In the genomic region with DNA sequence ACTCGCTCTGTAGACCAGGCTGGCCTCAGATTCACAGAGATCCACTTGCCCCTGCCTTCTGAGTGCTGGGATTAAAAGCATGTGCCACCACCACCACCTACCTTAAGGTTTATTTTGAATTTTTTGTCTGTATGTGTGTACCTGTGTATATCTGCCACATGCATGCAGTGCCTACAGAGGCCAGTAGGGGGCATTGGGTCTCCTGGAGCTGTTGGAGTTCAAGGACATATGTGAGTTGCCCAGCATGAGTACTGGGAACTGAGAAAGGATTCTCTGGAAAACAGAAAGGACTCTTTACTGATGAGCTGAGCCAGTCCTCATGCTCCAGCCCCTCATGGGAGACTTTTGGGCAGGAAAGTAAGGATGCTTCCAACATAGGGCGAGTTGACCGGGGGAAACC, we compare ENCODE assay signal across 13 mouse cellular contexts. TPM values are rescaled to one million over a fixed set of nuclear protein-coding genes. Genes with fewer than 3 reads are reported as not detected.
A peak's percentile ranks its signal among the peaks of the same experiment; 100 is the strongest.
DNase-seq lines count a peak whose midpoint lies in the region; ATAC-seq and TF ChIP-seq lines count a peak whose summit lies in the region.
"Had no signal": no experiment of that assay in that cellular context is flagged by ENCODE, and none has a peak within 500 bp of the region (broad histone marks: within the 10 kb centered on the region; RNA-seq: fewer than 3 reads in every experiment).

No protein-coding gene starts in this region.

- 97% methylated on average over 3 of the region's 3 CpGs for WGBS in heart, adult 2 months
- WGBS in lung, adult 2 months: 96% methylated on average over 3 of the region's 3 CpGs

- no peak overlapping the region for H3K9ac ChIP-seq in heart, adult 2 months (ENCODE audit: low read depth, low read length)
- H3K9ac ChIP-seq in CH12.LX (ENCODE audit: insufficient read depth, low read depth): no peak overlapping the region
- H3K9ac ChIP-seq: embryonic facial prominence, embryonic 15.5 days; limb, embryonic 15.5 days had no signal

- no peaks in the 10 kb centered on the region for H3K36me3 ChIP-seq in heart, adult 2 months (ENCODE audit: control insufficient read depth, insufficient read depth, low read length)
- H3K36me3 ChIP-seq in CH12.LX (replicated peaks in 1 of 2; ENCODE audit: control insufficient read depth in 1 of 2, insufficient read depth in 1 of 2, low read length in 1 of 2): peaks cover 26 to 60% of the 10 kb centered on the region in 2 experiments

- intact Hi-C loops in heart, adult 2 months (cut with DNase I): no loop called here

- no peak for ATAC-seq in erythroblast, adult 5-6 weeks (replicated peaks; ENCODE audit: low FRiP score, poor library complexity, severe bottlenecking)
- ATAC-seq in frontal cortex, adult (ENCODE audit: low TSS enrichment): no peak
- ATAC-seq: inflammation-experienced regulatory T-cells, adult 6 months had no signal

- dilution Hi-C loops in CH12.LX (cut with MboI; ENCODE audit: extremely low pct_ligation_motif_present, extremely low pct_unique_long_range_greater_than_20kb, low sequenced_read_pairs): no loop called here

- H3K4me2 ChIP-seq in CH12.LX (ENCODE audit: insufficient read depth, low read depth, poor library complexity, severe bottlenecking): no peak overlapping the region
- H3K4me2 ChIP-seq: embryonic facial prominence, embryonic 15.5 days; limb, embryonic 15.5 days had no signal

- TF ChIP-seq RAD21 in CH12.LX (IDR thresholded peaks at IDR 0.05; ENCODE audit: low read depth, low read length): no peak

- no peak for TF ChIP-seq POLR2A in heart, adult 2 months (IDR thresholded peaks at IDR 0.05; ENCODE audit: insufficient read depth, low read depth, low read length)
- no peak for TF ChIP-seq POLR2A in lung, adult 2 months (IDR thresholded peaks at IDR 0.05; ENCODE audit: borderline replicate concordance, extremely low read depth, low read depth, low read length)
- TF ChIP-seq POLR2A in CH12.LX (IDR thresholded peaks at IDR 0.05; ENCODE audit: low read depth, low read length): no peak
- TF ChIP-seq POLR2A in brain, embryonic 14.5 days (IDR thresholded peaks at IDR 0.05; ENCODE audit: borderline replicate concordance, extremely low read depth, insufficient read depth, insufficient read length, poor library complexity, severe bottlenecking): no peak

- DNase-seq in heart, adult 2 months: no peak
- no peak for DNase-seq in heart, adult 8-10 months (ENCODE audit: low spot score)
- DNase-seq in lung, adult 2 months: no peak
- no peak for DNase-seq in lung, postnatal 36 days
- DNase-seq in CH12.LX (ENCODE audit: extremely low read depth): no peak
- no peak for DNase-seq in brain, embryonic 14.5 days (ENCODE audit: low read depth)
- DNase-seq: heart, postnatal 10 days; thymus, postnatal 14 days had no signal

- peaks cover 11% of the 10 kb centered on the region for H3K9me3 ChIP-seq in CH12.LX (replicated peaks; ENCODE audit: low read length)
- H3K9me3 ChIP-seq: limb, embryonic 15.5 days had no signal

- TF ChIP-seq EP300 in heart, adult 2 months (IDR thresholded peaks at IDR 0.05; ENCODE audit: insufficient read depth, low read depth, low read length): no peak
- TF ChIP-seq EP300 in CH12.LX (IDR thresholded peaks at IDR 0.05; ENCODE audit: low read length): no peak

- no peak overlapping the region for H3K4me3 ChIP-seq in heart, adult 2 months
- no peak overlapping the region for H3K4me3 ChIP-seq in lung, adult 2 months (replicated peaks; ENCODE audit: extremely low read depth, low read depth, low read length)
- H3K4me3 ChIP-seq in CH12.LX (replicated peaks in 1 of 3; ENCODE audit: low read depth in 2 of 3, low read length in 2 of 3, poor library complexity in 1 of 3): no peak overlapping the region
- H3K4me3 ChIP-seq: embryonic facial prominence, embryonic 15.5 days; limb, embryonic 15.5 days had no signal

- peak; percentile 51 for TF ChIP-seq CTCF in heart, adult 2 months (IDR thresholded peaks at IDR 0.05)
- peak; percentile 17; the same call in 1 of the 2 replicates for TF ChIP-seq CTCF in lung, adult 2 months (IDR thresholded peaks at IDR 0.05; ENCODE audit: insufficient read depth, low read length)
- TF ChIP-seq CTCF in CH12.LX (conservative IDR thresholded peaks at IDR 0.05 in 1 of 2, IDR thresholded peaks at IDR 0.05 in 1 of 2; ENCODE audit: low read depth in 2 of 2, low read length in 2 of 2): peak; percentile 18 to 27; a peak in 1 of 4 replicates
- peak; percentile 30; the same call in 1 of the 2 replicates for TF ChIP-seq CTCF in brain, embryonic 14.5 days (IDR thresholded peaks at IDR 0.05; ENCODE audit: borderline replicate concordance, extremely low read depth, insufficient read depth, insufficient read length)

- peaks cover 13% of the 10 kb centered on the region for H3K4me1 ChIP-seq in heart, adult 2 months (ENCODE audit: control insufficient read depth, insufficient read depth, low read length)
- H3K4me1 ChIP-seq in lung, adult 2 months (ENCODE audit: control insufficient read depth, insufficient read depth, low read length): peaks cover 7% of the 10 kb centered on the region
- peaks cover 0 to 17% of the 10 kb centered on the region in 2 experiments; a peak in 2 of 4 replicates for H3K4me1 ChIP-seq in CH12.LX (ENCODE audit: control insufficient read depth in 1 of 2, insufficient read depth in 2 of 2)

- H3K27me3 ChIP-seq in heart, adult 2 months (ENCODE audit: control insufficient read depth, insufficient read depth, low read length): no peaks in the 10 kb centered on the region
- H3K27me3 ChIP-seq in CH12.LX (replicated peaks): no peaks in the 10 kb centered on the region
- H3K27me3 ChIP-seq: embryonic facial prominence, embryonic 15.5 days; limb, embryonic 15.5 days had no signal

- in situ Hi-C loops in CH12.LX (cut with MboI; ENCODE audit: low pct_ligation_motif_present, low pct_unique_long_range_greater_than_20kb, low sequenced_read_pairs): no loop called here

- no peak overlapping the region for H3K27ac ChIP-seq in heart, adult 2 months
- no peak overlapping the region for H3K27ac ChIP-seq in CH12.LX (ENCODE audit: insufficient read depth, low read depth)
- H3K27ac ChIP-seq: embryonic facial prominence, embryonic 15.5 days; limb, embryonic 15.5 days had no signal

- H3K79me2 ChIP-seq in heart, adult 2 months (replicated peaks; ENCODE audit: control insufficient read depth, insufficient read depth, low read length): peaks cover 3% of the 10 kb centered on the region; the same call in 1 of the 2 replicates
- no peaks in the 10 kb centered on the region for H3K79me2 ChIP-seq in CH12.LX (replicated peaks; ENCODE audit: control insufficient read depth, extremely low read depth, insufficient read depth, poor library complexity, severe bottlenecking)

RNA-seq across cellular contexts. Expression of gene Hmgcl, which starts 5.3 kb away (rescaled TPM):
- total RNA-seq in heart, adult 2 months (2021): 10 to 100 TPM; 72.6 to 80.4 TPM
- 71.9 and 96.9 TPM in 2 replicates for polyA plus RNA-seq in heart, adult 2 months (2012; rRNA removed)
- total RNA-seq in heart, adult 8-10 months (2022): 10 to 100 TPM; 83.3 to 91.3 (median 85.0) TPM
- 43.8 and 49.6 TPM in 2 replicates for polyA plus RNA-seq in lung, adult 2 months (2012; rRNA removed)
- 32.4 and 42.7 TPM in 2 replicates for total RNA-seq in CH12.LX (2012; rRNA removed)
- total RNA-seq in CH12.LX (2014; rRNA removed): 38.0 and 39.5 TPM in 2 replicates
- polyA plus RNA-seq in CH12.LX (2012; ENCODE audit: insufficient read length, low read depth): 27.2 and 27.6 TPM in 2 replicates
- 43.5 and 49.8 TPM in 2 replicates for polyA plus RNA-seq in brain, embryonic 14.5 days (2012; rRNA removed)
- total RNA-seq in erythroblast, adult 5-6 weeks (2015; ENCODE audit: low replicate concordance): 17.3 and 45.4 TPM in 2 replicates
- 15.6 and 15.8 TPM in 2 replicates for total RNA-seq in erythroblast, adult 5-6 weeks (2017; ENCODE audit: low replicate concordance)

RNA-seq across cellular contexts. Expression of gene Gale, which starts 12.0 kb away (rescaled TPM):
- total RNA-seq in heart, adult 2 months (2021): 1 to 10 TPM; 1.6 to 2.0 TPM
- polyA plus RNA-seq in heart, adult 2 months (2012; rRNA removed): 4.6 TPM in 2 replicates
- 1 to 10 TPM; 1.2 to 3.2 (median 1.6) TPM for total RNA-seq in heart, adult 8-10 months (2022)
- polyA plus RNA-seq in lung, adult 2 months (2012; rRNA removed): 19.5 and 25.0 TPM in 2 replicates
- 39.4 and 40.5 TPM in 2 replicates for total RNA-seq in CH12.LX (2012; rRNA removed)
- 32.9 and 34.8 TPM in 2 replicates for total RNA-seq in CH12.LX (2014; rRNA removed)
- polyA plus RNA-seq in CH12.LX (2012; ENCODE audit: insufficient read length, low read depth): 23.6 and 23.8 TPM in 2 replicates
- polyA plus RNA-seq in brain, embryonic 14.5 days (2012; rRNA removed): 36.3 and 52.0 TPM in 2 replicates
- 2.3 and 7.9 TPM in 2 replicates for total RNA-seq in erythroblast, adult 5-6 weeks (2015; ENCODE audit: low replicate concordance)
- total RNA-seq in erythroblast, adult 5-6 weeks (2017; ENCODE audit: low replicate concordance): 2.3 and 4.2 TPM in 2 replicates

RNA-seq across cellular contexts. Expression of gene Lypla2, which starts 20.9 kb away (rescaled TPM):
- total RNA-seq in heart, adult 2 months (2021): 10 to 100 TPM; 35.9 to 37.1 TPM
- polyA plus RNA-seq in heart, adult 2 months (2012; rRNA removed): 52.2 and 55.1 TPM in 2 replicates
- total RNA-seq in heart, adult 8-10 months (2022): 10 to 100 TPM; 32.5 to 38.4 (median 35.9) TPM
- 123 TPM in 2 replicates for polyA plus RNA-seq in lung, adult 2 months (2012; rRNA removed)
- total RNA-seq in CH12.LX (2012; rRNA removed): 54.0 and 54.9 TPM in 2 replicates
- 55.9 and 57.2 TPM in 2 replicates for total RNA-seq in CH12.LX (2014; rRNA removed)
- 91.8 and 96.5 TPM in 2 replicates for polyA plus RNA-seq in CH12.LX (2012; ENCODE audit: insufficient read length, low read depth)
- 167 and 198 TPM in 2 replicates for polyA plus RNA-seq in brain, embryonic 14.5 days (2012; rRNA removed)
- total RNA-seq in erythroblast, adult 5-6 weeks (2015; ENCODE audit: low replicate concordance): 14.6 and 25.2 TPM in 2 replicates
- 4.5 and 6.1 TPM in 2 replicates for total RNA-seq in erythroblast, adult 5-6 weeks (2017; ENCODE audit: low replicate concordance)

RNA-seq across cellular contexts. Expression of gene Fuca1, which starts 31.0 kb away (rescaled TPM):
- total RNA-seq in heart, adult 2 months (2021): 10 to 100 TPM; 30.4 to 34.6 TPM
- 24.0 and 25.3 TPM in 2 replicates for polyA plus RNA-seq in heart, adult 2 months (2012; rRNA removed)
- 10 to 100 TPM; 29.8 to 40.8 (median 34.6) TPM for total RNA-seq in heart, adult 8-10 months (2022)
- polyA plus RNA-seq in lung, adult 2 months (2012; rRNA removed): 51.5 and 64.0 TPM in 2 replicates
- 63.2 and 77.6 TPM in 2 replicates for total RNA-seq in CH12.LX (2012; rRNA removed)
- 28.6 and 32.6 TPM in 2 replicates for total RNA-seq in CH12.LX (2014; rRNA removed)
- polyA plus RNA-seq in CH12.LX (2012; ENCODE audit: insufficient read length, low read depth): 66.5 and 71.5 TPM in 2 replicates
- 41.7 and 43.1 TPM in 2 replicates for polyA plus RNA-seq in brain, embryonic 14.5 days (2012; rRNA removed)
- 9.2 and 15.2 TPM in 2 replicates for total RNA-seq in erythroblast, adult 5-6 weeks (2015; ENCODE audit: low replicate concordance)
- total RNA-seq in erythroblast, adult 5-6 weeks (2017; ENCODE audit: low replicate concordance): 29.4 and 31.6 TPM in 2 replicates

RNA-seq across cellular contexts. Expression of gene Pithd1, which starts 35.6 kb away (rescaled TPM):
- total RNA-seq in heart, adult 2 months (2021): 10 to 100 TPM; 19.4 to 20.9 TPM
- polyA plus RNA-seq in heart, adult 2 months (2012; rRNA removed): 19.0 and 29.2 TPM in 2 replicates
- 10 to 100 TPM; 20.8 to 23.4 (median 21.6) TPM for total RNA-seq in heart, adult 8-10 months (2022)
- polyA plus RNA-seq in lung, adult 2 months (2012; rRNA removed): 33.5 and 48.0 TPM in 2 replicates
- 53.2 and 65.4 TPM in 2 replicates for total RNA-seq in CH12.LX (2012; rRNA removed)
- 87.5 and 93.2 TPM in 2 replicates for total RNA-seq in CH12.LX (2014; rRNA removed)
- 53.2 and 67.1 TPM in 2 replicates for polyA plus RNA-seq in CH12.LX (2012; ENCODE audit: insufficient read length, low read depth)
- polyA plus RNA-seq in brain, embryonic 14.5 days (2012; rRNA removed): 50.8 and 57.8 TPM in 2 replicates
- 24.4 and 34.5 TPM in 2 replicates for total RNA-seq in erythroblast, adult 5-6 weeks (2015; ENCODE audit: low replicate concordance)
- total RNA-seq in erythroblast, adult 5-6 weeks (2017; ENCODE audit: low replicate concordance): 72.0 and 131 TPM in 2 replicates
